Mouse (Mus musculus): ENCODE measurements around the gene Cep295.
"Not testable (repeated sequence)": the region's sequence is repeated elsewhere in the genome, so short reads cannot be mapped to it uniquely, and the experiment has no call there.

Cep295 gene

DNA sequence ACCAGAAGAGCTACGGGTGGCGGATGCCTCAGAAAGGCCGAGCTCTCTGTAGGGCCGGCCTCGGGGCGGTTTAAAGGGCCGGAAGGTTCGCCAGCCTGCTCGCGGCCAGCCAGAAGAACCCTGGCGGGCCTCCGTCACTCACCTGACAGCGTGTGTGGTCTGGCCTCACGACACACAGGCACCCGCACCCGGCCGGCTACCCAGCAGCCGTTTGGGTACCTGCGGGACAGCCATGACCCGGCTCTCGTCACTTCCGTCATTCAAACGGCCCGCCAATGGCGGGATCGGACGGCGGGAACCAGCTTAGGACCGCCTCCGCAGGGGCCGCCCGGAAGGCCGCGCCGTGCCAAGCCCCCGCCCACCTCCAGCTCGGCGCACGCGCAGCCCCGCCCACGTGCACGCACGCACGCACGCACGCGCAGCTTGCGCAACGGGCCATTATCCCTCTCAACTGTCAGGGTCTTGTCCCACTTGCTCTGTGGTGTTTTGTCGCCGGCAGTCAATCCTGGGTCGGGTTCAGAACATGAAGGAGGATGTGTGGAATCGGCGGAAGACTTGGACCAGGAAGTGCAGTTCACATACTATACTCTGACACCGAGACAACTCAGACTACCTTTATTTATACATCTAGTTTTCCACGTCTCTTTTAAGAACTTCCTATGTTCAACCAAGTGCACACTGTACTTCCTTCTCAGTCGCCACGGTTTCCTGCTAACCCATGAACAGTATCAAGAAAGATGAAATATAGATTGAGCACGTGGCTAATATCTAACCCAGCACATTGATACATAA lies at the start of gene Cep295:
Gene Cep295, minus strand, starts transcription at position 305 of the 792 bp plus-strand sequence.
- peak; percentile 96 to 97 for DNase-seq

DNA sequence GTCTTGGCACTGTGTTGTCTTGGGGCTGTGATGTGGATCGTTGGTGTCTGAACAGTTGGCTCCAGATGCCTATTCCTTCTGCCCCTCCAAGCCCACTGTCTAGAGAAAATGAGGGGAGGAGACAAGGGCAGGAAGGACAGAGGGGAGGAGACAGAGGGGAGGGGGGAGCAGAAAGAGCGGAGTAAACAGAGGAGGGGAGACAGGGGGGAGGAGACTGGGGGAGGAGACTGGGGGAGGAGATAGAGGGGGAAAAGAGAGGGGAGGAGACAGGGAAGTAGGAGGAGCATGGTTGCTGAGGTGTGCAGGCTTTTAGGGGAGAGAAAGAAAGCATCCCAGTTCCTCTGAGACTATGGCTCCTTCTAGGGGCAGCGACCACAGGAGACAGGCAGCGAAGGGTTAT lies 40.0 kb upstream of the Cep295 start:
- DNase-seq, result no peak

DNA sequence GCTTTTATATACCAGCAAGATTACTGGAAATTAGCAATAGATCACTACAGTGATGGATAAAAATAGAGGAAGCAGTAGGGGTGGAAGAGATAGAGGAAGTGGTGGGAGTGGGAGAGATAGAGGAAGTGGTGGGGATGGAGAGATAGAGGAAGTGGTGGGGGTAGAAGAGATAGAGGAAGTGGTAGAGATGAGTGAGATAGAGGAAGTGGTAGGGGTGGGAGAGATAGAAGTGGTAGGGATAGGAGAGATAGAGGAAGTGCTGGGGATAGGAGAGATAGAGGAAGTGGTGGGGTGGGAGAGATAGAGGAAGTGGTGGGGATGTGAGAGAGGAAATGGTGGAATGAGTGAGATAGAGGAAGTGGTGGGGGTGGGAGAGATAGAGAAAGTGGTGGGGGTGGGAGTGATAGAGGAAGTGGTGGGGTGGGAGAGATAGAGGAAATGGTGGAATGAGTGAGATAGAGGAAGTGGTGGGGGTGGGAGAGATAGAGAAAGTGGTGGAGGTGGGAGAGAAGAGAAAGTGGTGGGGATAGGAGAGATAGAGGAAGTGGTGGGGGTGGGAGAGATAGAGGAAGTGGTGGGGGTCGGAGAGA lies 37.9 kb upstream of the Cep295 start:
- no peak for DNase-seq

DNA sequence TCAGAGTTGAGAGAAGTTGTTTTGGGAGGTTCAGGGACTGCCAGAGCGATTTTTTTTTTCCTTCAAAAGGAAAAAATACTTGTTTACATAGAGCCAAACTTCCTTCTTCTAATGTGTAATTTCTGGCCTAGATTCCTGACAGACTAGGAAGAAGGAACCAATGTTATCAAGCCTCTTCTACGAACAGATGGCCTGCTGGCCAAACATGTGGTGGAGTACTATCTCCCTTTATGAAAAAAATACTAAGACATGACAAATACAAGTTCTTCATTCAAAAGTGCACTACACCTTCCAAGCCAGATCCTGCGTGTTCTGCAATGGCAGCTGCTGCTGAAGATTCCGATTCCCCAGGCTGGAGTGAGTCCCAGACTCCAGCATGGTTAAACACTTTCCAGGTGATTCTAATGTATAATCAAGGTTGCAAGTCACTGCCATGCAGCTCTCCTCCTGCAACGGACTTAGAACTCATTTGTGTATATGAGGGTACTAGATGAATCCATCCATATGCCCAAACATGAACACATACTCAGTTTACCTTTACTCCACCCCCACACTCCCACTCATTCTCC lies 29.6 kb upstream of the Cep295 start:
- no peak for DNase-seq

DNA sequence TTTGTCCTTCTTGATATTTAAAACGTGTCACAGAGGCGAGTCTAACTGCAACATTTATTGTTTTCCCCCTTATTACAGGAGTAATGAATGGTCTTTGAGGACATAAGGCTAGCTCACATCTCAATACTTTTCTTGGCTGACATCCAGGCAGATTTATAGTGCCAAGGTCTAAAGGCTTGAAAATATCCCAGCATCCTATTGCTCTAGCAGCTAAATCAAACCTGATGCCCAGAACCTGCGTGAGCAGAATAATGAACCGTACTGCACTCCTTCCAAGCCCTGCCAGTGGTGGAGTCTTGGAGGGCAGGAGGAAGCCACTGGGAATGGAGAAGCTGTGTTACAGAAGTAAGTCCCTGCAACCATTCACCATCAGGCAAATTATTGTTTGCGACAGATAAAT lies 26.7 kb upstream of the Cep295 start:
- DNase-seq, result no peak

DNA sequence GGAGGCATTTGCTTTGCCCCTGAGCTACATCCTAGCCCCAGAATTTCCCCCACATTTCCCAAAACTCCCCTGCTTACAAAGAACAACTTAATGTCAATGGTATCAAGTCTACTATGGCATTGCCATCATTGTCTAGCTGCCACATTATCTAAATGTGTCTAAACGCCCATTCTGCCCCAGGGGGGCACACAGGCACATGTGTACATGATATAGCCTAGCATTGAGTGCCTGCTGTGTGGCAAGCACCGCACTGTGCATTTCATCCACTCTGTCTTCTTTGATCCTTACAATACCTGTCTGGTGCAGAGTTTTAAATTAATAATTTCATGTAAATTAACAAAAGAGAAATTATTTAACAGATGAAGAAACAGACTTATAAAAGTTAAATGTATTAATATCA lies 8.7 kb upstream of the Cep295 start:
- DNase-seq, result no peak

DNA sequence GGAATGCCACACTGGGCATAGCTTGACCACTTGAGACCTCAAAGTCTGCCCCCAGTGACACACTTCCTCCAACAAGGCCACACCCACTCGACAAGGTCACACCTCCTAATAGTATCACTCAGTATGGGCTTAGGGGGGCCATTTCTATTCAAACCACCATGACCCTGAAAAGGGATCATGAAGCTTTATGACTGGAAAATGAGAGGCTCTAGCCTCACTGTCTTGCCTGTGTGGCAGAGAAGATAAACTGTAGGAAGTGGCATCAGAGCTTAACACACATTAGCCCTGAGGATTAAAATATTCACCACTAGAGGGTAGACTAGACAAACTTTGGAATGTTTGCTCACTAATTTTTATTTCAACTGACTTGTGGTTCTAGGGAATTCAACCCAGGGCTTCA lies 8.3 kb upstream of the Cep295 start:
- no peak for DNase-seq

DNA sequence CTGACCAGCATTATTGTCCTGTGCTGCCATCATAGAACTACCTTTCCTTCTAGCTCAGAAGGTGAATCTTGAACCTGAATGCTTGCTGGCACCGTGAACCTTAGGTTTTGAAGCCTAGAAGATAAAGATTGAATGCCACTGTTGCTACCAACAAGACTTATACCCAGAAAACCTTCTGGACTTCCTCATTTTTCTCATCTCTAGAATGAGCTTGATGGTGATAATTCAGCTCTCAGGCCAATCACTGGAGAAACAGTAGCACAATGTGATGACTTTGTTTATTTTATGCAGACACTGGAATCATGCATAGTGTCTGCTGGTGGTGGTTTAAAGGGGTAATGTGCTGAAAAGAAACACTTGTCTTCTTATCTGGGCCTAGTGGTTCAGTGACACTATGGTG lies 7.3 kb upstream of the Cep295 start:
- DNase-seq, result no peak

DNA sequence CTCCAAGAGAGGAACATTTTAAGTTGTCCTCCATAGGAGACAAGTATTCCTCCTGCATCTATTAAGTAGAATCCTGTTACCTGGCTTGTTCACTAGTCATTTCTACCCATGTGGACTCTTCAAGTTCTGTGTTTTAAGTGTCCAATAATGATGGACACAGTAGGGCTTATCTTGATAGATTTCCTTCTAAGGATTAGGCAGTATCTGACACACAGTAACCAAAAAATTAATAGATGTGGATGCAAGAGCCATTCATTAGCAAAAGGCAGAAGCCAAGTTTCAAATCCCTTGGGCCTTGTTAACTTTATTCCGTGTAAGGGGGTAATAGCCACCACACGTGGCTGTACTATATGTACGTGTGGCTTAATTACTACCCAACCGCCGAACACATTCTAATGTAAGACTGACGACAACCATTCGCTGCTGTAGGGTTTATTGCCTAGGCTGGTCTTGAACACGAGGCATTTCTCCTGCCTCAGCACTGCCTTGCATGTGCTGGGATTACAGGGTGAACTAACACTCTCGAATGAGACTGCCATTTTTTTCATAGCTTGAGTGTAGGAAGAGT lies 588 bp downstream of the Cep295 start:
- DNase-seq, result no peak

DNA sequence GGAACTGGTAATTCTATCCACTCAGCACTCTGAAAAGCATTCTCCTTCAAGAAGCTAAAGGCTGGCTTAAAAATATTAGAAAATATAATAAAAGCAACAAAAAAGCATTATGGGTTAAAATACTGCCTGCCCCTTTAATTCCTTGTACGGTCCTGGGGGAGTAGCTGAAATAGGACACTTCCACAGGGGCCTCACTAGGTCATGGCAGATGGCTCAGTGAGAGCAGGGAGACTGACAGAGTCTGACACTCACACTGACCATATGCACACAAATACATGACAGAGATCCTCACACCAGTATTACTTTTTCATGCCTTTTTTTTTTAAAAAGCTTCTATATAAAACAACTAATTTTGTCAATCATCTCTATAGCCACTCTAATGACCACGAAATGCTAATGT lies 7.7 kb downstream of the Cep295 start:
- DNase-seq, result no peak

DNA sequence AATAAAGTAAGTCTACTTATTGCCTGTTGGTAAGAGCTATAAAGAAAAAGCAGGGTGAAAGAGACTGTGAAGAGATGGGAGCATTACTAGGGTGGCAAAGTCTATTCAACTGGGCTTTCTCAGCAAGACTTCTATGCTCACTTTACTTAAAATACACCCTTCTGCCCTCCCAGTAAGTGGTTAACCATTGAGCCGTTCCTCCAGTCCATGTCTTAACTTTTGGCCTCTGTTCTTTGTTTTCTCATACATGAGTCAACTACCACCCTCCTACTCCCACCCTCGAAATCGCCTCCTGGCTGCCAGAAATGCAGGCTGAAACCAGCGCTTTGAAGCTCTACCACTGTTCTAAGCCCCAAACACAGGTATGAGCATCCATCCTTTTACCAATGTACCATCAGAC lies 19.8 kb downstream of the Cep295 start:
- no peak for DNase-seq

DNA sequence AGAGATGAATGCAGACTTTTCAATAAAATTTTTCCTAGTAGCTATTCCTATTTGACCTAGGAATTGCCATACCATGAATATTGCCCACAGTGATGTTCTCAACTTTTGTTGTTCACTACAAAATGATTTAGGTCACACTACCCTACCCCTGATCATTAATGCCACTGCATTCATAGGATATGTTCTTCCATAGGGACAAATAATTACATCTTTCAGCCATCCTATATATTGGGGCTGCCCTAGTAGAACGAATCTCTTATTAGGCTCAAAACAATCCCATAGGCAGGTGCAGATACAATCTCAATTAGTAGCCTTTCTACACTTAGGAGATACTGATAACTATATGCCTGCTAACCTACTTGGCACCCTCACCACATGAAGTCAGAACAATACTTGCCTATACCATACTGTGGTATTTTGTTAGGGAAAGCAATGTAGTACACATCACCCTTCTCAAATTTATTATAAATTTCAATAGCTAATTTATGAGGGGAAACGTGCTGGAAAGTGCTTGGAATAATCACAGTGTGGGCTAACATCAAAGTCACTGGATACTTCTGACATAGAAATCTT lies 39.3 kb downstream of the Cep295 start:
- no peak for DNase-seq

DNA sequence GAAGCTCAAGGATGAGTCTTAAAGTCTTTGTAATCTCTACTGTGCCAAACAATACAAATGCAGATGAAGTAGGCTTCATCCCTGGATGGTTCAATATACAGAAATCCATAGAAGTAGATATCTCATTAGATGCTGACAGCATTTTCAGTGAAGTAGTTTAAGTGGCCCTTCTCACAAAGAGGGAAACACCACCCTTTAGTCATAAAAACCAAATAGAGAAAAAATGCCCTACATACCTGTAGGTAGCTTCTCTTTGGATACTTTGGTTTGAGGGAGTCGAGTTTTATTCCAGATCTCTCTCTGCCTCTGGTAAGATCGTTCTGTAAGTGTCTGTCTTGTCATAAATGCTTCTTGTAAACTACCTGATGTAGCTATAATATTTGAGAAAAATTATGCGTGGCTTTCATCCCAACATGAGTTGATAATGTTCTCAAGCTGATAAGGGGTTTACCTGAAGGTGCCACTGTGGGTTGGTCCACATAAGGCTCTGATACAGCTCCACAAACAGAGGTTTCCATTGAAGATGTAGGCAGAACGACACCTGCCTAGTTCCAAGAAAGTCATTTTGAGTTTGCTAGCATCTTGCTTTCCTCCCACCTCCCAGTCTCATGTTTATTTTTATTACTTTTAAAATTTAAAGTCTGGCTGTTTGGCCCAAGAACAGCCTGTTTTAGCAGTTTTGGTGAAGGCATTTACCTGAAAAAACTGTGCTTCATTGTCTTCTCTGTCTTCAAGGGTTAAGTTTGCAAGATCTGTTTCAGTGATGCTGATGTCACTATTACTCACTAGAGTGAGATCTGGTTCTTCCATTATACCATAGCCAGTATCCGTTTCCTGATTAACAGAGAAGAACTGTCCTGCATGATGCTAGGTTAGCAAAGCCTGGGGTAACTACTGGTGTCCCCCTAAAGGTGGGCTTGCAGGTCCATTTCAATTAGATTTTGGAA lies 40.1 kb downstream of the Cep295 start:
- no peak for DNase-seq

DNA sequence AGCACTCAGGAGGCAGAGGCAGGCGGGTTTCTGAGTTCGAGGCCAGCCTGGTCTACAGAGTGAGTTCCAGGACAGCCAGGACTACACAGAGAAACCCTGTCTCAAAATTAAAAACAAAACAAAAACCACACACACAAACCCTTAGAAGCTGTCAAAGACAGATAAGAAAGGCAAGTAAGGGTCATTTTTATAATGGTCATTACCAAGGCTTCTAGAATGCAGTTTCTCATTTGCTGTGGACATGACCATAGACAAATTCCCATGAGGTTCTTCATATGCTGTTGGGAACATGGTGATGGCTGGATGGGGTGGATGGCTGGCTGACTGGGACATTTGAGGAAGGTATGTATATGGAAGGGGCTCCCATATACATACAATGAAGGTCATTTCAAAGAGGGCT lies 41.3 kb downstream of the Cep295 start:
- not testable (repeated sequence) for DNase-seq

DNA sequence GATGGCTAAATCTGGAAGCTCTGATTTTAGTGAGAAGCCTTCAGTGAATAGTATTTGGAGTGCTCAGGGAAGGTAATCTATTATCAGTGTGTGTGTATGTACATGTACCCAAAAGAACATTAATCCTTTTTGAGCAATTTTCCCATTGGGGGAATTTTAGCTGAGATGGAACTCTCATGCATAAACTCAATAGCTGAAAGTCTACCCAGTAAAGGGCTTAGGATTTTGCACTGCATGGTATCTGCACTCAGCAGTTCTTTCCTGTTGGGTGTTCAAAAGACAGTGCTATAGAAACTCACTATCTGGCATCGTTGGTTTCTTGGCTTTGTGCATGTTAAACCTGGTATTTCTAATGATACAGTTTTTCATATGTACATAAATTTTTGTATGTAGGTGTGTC lies 43.0 kb downstream of the Cep295 start:
- no peak for DNase-seq

DNA sequence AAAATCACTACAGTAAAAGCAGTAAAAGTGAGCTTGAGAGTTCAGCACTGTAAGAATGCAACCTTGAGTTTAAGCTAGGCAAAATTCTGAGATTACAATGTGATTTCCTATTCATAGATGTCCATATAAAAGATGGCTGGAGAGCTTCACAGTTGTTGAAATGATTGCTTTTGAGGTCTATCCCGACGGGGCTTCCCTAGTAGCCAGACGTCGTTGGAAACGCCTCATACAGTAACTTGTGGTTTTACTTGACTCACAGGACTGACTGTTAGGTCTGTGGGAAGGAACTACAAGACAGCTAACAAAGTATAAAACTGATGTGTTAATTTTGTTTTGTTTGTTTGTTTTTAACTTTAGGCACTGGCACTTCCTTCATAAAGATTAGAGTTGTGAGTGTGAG lies 44.0 kb downstream of the Cep295 start:
- no peak for DNase-seq

DNA sequence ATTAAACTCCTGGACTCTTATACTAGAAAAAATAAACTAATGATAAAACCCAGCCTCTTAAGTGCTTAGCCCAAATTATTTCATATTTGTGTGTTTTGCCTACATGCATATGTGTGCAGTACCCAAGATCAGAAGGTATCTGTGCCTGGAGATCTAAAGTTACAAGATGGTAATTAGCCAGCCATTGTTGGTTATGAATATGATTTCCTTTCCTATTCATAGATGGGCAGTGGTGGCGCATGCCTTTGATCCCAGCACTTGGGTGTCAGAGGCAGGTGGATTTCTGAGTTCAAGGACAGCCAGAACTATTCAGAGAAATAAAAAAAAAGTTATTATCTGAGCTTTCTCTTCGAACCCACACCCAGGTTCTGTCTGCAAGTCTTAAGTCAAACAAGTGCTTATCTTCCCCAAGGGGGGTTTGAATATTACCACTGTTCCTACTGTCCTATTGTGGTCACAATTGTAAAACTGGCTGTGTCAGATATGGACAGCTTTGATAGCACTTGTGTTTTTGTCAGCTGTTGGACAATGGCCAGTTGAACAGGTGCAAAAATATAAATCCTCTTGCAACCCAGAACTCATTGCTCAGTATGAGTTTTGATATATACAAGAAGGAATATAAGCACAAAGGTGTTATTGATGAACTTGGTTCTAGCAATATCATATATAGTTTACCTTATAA lies 45.4 kb downstream of the Cep295 start:
- DNase-seq, result peak in 1 of 2 experiments; percentile 8

DNA sequence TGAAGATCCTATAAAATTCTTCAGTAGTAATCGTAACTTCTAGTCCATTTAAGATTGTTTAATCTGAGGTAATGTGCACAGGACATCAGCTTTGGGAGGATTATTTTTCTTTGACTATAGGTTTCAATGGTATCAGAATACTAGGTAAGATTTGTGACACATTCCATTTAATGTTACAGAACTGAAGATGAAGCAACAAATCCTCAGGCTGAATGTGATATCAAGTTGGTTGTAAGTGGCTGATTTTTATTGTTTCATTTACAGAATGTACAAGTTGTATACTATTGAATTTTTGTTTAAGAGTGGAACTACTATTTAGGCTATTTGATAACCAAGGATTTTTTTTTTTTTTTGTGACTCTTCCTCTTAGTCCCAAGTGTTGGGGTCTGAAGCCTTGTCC lies 47.4 kb downstream of the Cep295 start:
- no peak for DNase-seq

DNA sequence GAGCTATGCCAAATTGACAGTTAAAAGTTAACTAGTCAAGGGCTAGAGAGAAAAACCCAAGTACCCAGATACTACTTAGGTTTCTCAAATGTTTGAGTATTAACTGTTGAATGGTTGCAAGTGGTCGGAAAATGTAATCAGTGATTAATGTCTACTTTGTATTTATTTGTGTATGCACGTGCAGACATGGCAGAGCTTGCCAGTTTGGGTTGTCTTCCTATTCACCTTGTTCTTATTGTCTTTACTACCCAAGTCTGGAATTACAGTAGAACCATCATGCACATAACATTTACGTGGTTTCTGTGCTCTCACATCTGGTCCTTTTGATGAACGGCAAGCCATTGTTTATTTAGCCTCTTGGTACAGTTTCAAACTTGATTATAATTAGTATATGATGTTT lies 48.2 kb downstream of the Cep295 start:
- no peak for DNase-seq

DNA sequence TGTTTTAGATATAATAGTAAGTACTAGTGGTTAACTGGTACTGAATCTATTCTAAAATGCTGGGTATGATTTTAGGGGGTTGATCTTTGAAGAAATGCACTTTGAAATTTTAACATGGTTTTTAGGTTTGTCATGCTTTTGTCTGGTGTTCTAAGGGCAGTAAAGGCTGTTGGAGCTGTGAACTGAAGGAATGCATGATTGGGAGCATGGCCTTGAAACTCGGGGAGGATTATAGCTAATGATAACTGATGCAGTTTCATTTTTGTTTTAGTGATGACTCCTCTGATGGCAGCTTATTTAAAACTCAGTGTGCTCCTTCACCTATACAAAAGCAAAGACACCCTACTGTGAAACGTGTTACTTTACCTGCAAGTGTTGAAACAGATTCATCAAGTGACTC lies 49.3 kb downstream of the Cep295 start:
- DNase-seq, result no peak

DNA sequence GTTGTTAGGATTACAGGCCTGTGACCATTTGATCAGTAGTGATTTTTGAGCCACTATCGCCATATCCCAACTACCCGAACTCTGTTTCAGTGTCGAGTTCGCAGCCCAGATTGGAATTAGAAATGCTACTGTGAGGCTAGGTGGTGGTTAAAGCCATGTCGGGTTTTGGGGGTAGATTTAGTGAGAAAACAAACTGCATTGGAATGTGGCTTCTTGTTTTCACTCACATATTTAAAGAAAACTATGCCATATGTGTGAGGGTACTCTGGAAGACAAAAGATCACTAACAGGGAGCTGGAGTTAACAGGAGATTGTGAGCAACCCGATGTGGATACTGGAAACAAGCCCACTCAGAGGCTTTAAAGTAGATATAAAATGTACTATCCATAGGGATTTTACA lies 50.3 kb downstream of the Cep295 start:
- DNase-seq, result no peak
